Mouse (Mus musculus) large intestine, adult 2 months (tissue): ENCODE results near the gene Lnx1. TPM values are rescaled to one million over a fixed set of nuclear protein-coding genes. Genes with fewer than 3 reads are reported as not detected.

Experiments
- DNase-seq: peaks from one replicate; pipeline ENCODE4 v3.0.0-alpha.2; 2012; ENCODE audit warnings: low read depth, low spot score
- WGBS: fragments of 180-500 bp; shearing (Covaris S2); methylation state at CpG from one replicate; pipeline ENCODE4 v1.1.7; 2018; 5-methylcytosine and 5-hydroxymethylcytosine counted together
- polyA plus RNA-seq: library from polyadenylated mRNA; depleted of rRNA; stranded (reverse); fragments of >200 nt; gene quantifications from 2 replicates; pipeline ENCODE4 v1.2.3, GENCODE M21; 2012

Gene Lnx1
- polyA plus RNA-seq, 1 experiment: 16.3 TPM

GRCm38 (mm10) chr5:74617816-74618572, 84.7 kb downstream of the Lnx1 start:
- no peak for DNase-seq
- 62% methylated on average over 13 of the region's 13 CpGs for WGBS

- WGBS: 23% methylated on average over 18 of the region's 18 CpGs
- peak; percentile 19 for DNase-seq
These were observed 89.1 kb downstream of the Lnx1 start for GRCm38 (mm10) chr5:74613491-74614151.

- no peak for DNase-seq
- WGBS: 93% methylated on average over 5 of the region's 5 CpGs
These were observed 90.0 kb downstream of the Lnx1 start for GRCm38 (mm10) chr5:74612713-74613112.

- 82% methylated on average over 10 of the region's 10 CpGs for whole genome bisulfite sequencing
- DNase-seq: no peak
These were observed 92.2 kb downstream of the Lnx1 start for GRCm38 (mm10) chr5:74610511-74610910.

- DNase-seq: no peak
- 90% methylated on average over 8 of the region's 8 CpGs for WGBS
These were observed 96.5 kb downstream of the Lnx1 start for GRCm38 (mm10) chr5:74606213-74606612.

- WGBS: 63% methylated on average over 4 of the region's 4 CpGs
- DNase-seq: no peak
These were observed 99.4 kb downstream of the Lnx1 start for GRCm38 (mm10) chr5:74603306-74603705.

GRCm38 (mm10) chr5:74602371-74602770, 100.3 kb downstream of the Lnx1 start:
- WGBS: 93% methylated on average over 10 of the region's 10 CpGs
- DNase-seq: no peak

GRCm38 (mm10) chr5:74601965-74602364, 100.7 kb downstream of the Lnx1 start:
- WGBS: 78% methylated on average over 6 of the region's 6 CpGs
- DNase-seq: no peak

GRCm38 (mm10) chr5:74601171-74601570, 101.5 kb downstream of the Lnx1 start:
- DNase-seq: peak; percentile 32
- 18% methylated on average over 3 of the region's 3 CpGs for WGBS

GRCm38 (mm10) chr5:74600010-74600409, 102.7 kb downstream of the Lnx1 start:
- no peak for DNase-seq
- 71% methylated on average over 5 of the region's 5 CpGs for WGBS

GRCm38 (mm10) chr5:74593147-74593546, 109.6 kb downstream of the Lnx1 start:
- WGBS: 44% methylated on average over 8 of the region's 8 CpGs
- peak; percentile 50 for DNase-seq

- WGBS: 92% methylated on average over 5 of the region's 5 CpGs
- no peak for DNase-seq
These were observed 111.3 kb downstream of the Lnx1 start for GRCm38 (mm10) chr5:74591413-74591812.

- WGBS: 77% methylated on average over 7 of the region's 7 CpGs
- DNase-seq: no peak
These were observed 113.6 kb downstream of the Lnx1 start for GRCm38 (mm10) chr5:74589133-74589532.

- 76% methylated on average over 6 of the region's 6 CpGs for WGBS
- DNase-seq: no peak
These were observed 130.9 kb downstream of the Lnx1 start for GRCm38 (mm10) chr5:74571767-74572166.

- WGBS: 38% methylated on average over 1 of the region's 1 CpGs
- no peak for DNase-seq
These were observed 141.6 kb downstream of the Lnx1 start for GRCm38 (mm10) chr5:74561151-74561550.

GRCm38 (mm10) chr5:74549566-74549965, 153.1 kb downstream of the Lnx1 start:
- 90% methylated on average over 8 of the region's 8 CpGs for WGBS
- DNase-seq: no peak

GRCm38 (mm10) chr5:74545606-74546005, 157.1 kb downstream of the Lnx1 start:
- 86% methylated on average over 4 of the region's 4 CpGs for WGBS
- DNase-seq: no peak
